25 mouse cellular contexts compared by ENCODE assay signal in the genomic region with DNA sequence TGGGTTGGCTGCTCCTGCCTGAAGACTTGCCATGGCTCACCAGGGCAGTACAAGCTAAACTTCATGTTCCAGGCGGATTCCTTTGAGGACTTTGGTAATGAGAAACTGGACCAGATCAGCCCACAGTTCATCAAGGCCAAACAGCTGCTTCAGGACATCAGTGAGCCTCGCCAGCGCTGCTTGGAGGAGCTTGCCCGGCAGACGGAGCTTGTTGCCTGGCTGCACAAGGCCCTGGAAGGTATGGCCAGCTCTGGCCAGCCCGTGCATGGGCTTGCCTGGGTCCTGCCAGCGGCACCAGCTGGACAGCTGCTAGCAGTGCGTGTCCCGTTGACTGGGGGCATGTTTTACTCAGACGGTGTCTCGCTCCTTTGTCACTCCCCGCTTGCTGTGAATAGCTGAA. TPM values are rescaled to one million over a fixed set of nuclear protein-coding genes. Genes with fewer than 3 reads are reported as not detected.
DNase-seq lines count a peak whose midpoint lies in the region; ATAC-seq and TF ChIP-seq lines count a peak whose summit lies in the region.
"Had no signal": no experiment of that assay in that cellular context is flagged by ENCODE, and none has a peak within 500 bp of the region (broad histone marks: within the 10 kb centered on the region; RNA-seq: fewer than 3 reads in every experiment).

No protein-coding gene starts in this region.

- WGBS in liver, embryonic 12.5 days (ENCODE audit: insufficient replicate concordance): 89% methylated on average over 12 of the region's 12 CpGs
- WGBS in liver, postnatal 0 days (ENCODE audit: insufficient replicate concordance): 91% methylated on average over 12 of the region's 12 CpGs

- H3K9me3 ChIP-seq in liver, embryonic 12.5 days (replicated peaks): no peaks in the 10 kb centered on the region
- no peaks in the 10 kb centered on the region for H3K9me3 ChIP-seq in liver, postnatal 0 days (ENCODE audit: low read length)
- H3K9me3 ChIP-seq: embryonic facial prominence, embryonic 13.5 days; forebrain, embryonic 10.5 days; forebrain, embryonic 15.5 days; heart, embryonic 13.5 days; hindbrain, embryonic 15.5 days; limb, embryonic 10.5 days; limb, embryonic 15.5 days; megakaryocyte, embryonic 14.5 days; midbrain, embryonic 12.5 days; neural tube, embryonic 12.5 days had no signal

- no peak for TF ChIP-seq CTCF in liver, postnatal 0 days (IDR thresholded peaks at IDR 0.05; ENCODE audit: low read depth)

- no peak overlapping the region for H3K4me3 ChIP-seq in liver, embryonic 12.5 days
- H3K4me3 ChIP-seq in liver, postnatal 0 days (ENCODE audit: low read depth, low read length): no peak overlapping the region
- H3K4me3 ChIP-seq: embryonic facial prominence, embryonic 13.5 days; forebrain, embryonic 10.5 days; forebrain, embryonic 15.5 days; heart, embryonic 13.5 days; hindbrain, embryonic 15.5 days; limb, embryonic 10.5 days; limb, embryonic 15.5 days; megakaryocyte, embryonic 14.5 days; midbrain, embryonic 12.5 days; myocyte; neural tube, embryonic 12.5 days had no signal

- TF ChIP-seq EP300 in liver, postnatal 0 days (IDR thresholded peaks at IDR 0.05; ENCODE audit: low read depth): no peak

- H3K27me3 ChIP-seq in liver, embryonic 12.5 days (replicated peaks): no peaks in the 10 kb centered on the region
- no peaks in the 10 kb centered on the region for H3K27me3 ChIP-seq in liver, postnatal 0 days (ENCODE audit: insufficient read depth, low read length)
- H3K27me3 ChIP-seq: embryonic facial prominence, embryonic 13.5 days; forebrain, embryonic 15.5 days; heart, embryonic 13.5 days; hindbrain, embryonic 15.5 days; limb, embryonic 15.5 days; neural tube, embryonic 12.5 days had no signal

- intact Hi-C loops in gastrocnemius, postnatal 36 days (cut with DNase I): no loop called here

- 0 out of 2 replicates have a peak overlapping the region, but pooled peaks have one; percentile 17 for H3K27ac ChIP-seq in liver, embryonic 12.5 days
- H3K27ac ChIP-seq in liver, postnatal 0 days (ENCODE audit: low read depth): no peak overlapping the region
- H3K27ac ChIP-seq: embryonic facial prominence, embryonic 13.5 days; forebrain, embryonic 10.5 days; forebrain, embryonic 15.5 days; heart, embryonic 13.5 days; hindbrain, embryonic 15.5 days; limb, embryonic 10.5 days; limb, embryonic 15.5 days; liver, embryonic 14.5 days; midbrain, embryonic 12.5 days; neural tube, embryonic 12.5 days had no signal

- peaks cover 75% of the 10 kb centered on the region for H3K36me3 ChIP-seq in liver, embryonic 12.5 days
- peaks cover 89% of the 10 kb centered on the region for H3K36me3 ChIP-seq in liver, postnatal 0 days (replicated peaks; ENCODE audit: insufficient read depth, low read length)
- H3K36me3 ChIP-seq: forebrain, embryonic 10.5 days; forebrain, embryonic 15.5 days; hindbrain, embryonic 15.5 days; midbrain, embryonic 12.5 days; neural tube, embryonic 12.5 days had no signal

- H3K9ac ChIP-seq in liver, embryonic 12.5 days: no peak overlapping the region
- no peak overlapping the region for H3K9ac ChIP-seq in liver, postnatal 0 days (replicated peaks)
- H3K9ac ChIP-seq: embryonic facial prominence, embryonic 13.5 days; forebrain, embryonic 15.5 days; heart, embryonic 13.5 days; hindbrain, embryonic 15.5 days; limb, embryonic 15.5 days; liver, embryonic 14.5 days; midbrain, embryonic 12.5 days; neural tube, embryonic 12.5 days had no signal

- peaks cover 61% of the 10 kb centered on the region for H3K4me1 ChIP-seq in liver, embryonic 12.5 days
- peaks cover 10% of the 10 kb centered on the region for H3K4me1 ChIP-seq in liver, postnatal 0 days (ENCODE audit: insufficient read depth)

- ATAC-seq in liver, embryonic 12.5 days: no peak
- no peak for ATAC-seq in liver, postnatal 0 days
- ATAC-seq: forebrain, embryonic 15.5 days; inflammation-experienced regulatory T-cells, adult 6 months had no signal

- no peak for DNase-seq in liver, postnatal 0 days
- peak; percentile 63 to 80 for DNase-seq in gastrocnemius, adult 8-10 months (ENCODE audit: low spot score in 2 of 2)
- peak; percentile 51 to 59 for DNase-seq in gastrocnemius, postnatal 36 days
- peak; percentile 83 for DNase-seq in skeletal muscle tissue, adult 2 months (ENCODE audit: low read depth, low spot score)
- DNase-seq in retina, embryonic 14.5 days (ENCODE audit: low spot score): no peak
- DNase-seq in urinary bladder, adult 2 months (ENCODE audit: low spot score): no peak
- DNase-seq: cerebellum, adult 9-10 months; heart, postnatal 10 days; kidney, adult 11 months; kidney, postnatal 14 days; right cerebral cortex, postnatal 4 days had no signal

- H3K4me2 ChIP-seq in liver, embryonic 12.5 days: no peak overlapping the region
- no peak overlapping the region for H3K4me2 ChIP-seq in liver, postnatal 0 days (ENCODE audit: low read depth, low read length)
- H3K4me2 ChIP-seq: embryonic facial prominence, embryonic 13.5 days; forebrain, embryonic 15.5 days; heart, embryonic 13.5 days; hindbrain, embryonic 15.5 days; limb, embryonic 15.5 days; midbrain, embryonic 12.5 days; neural tube, embryonic 12.5 days had no signal

RNA-seq across cellular contexts. Expression of a gene that starts 38.6 kb away (rescaled TPM):
- 4.0 and 4.6 TPM in 2 replicates for polyA plus RNA-seq in liver, embryonic 12.5 days (2016; fragmentation: Nextera tagmentation; extraction: Ambion mirVana)
- 6.6 and 7.4 TPM in 2 replicates for polyA plus RNA-seq in liver, postnatal 0 days (2015; fragmentation: Nextera tagmentation; extraction: Ambion mirVana)
- total RNA-seq in gastrocnemius, adult 8-10 months (2022): 1 to 10 TPM; 4.5 to 7.0 (median 5.8) TPM
- total RNA-seq in gastrocnemius, postnatal 36 days (2021): 1 to 10 TPM; 4.6 to 4.9 TPM
- 42.4 and 42.5 TPM in 2 replicates for polyA plus RNA-seq in urinary bladder, adult 2 months (2012; rRNA removed)

RNA-seq across cellular contexts. Expression of a gene that starts 59.6 kb away (rescaled TPM):
- polyA plus RNA-seq in liver, embryonic 12.5 days (2016; fragmentation: Nextera tagmentation; extraction: Ambion mirVana): 7.9 and 10.5 TPM in 2 replicates
- 5.2 and 6.4 TPM in 2 replicates for polyA plus RNA-seq in liver, postnatal 0 days (2015; fragmentation: Nextera tagmentation; extraction: Ambion mirVana)
- 1 to 10 TPM; 3.8 to 4.9 (median 4.5) TPM for total RNA-seq in gastrocnemius, adult 8-10 months (2022)
- total RNA-seq in gastrocnemius, postnatal 36 days (2021): 1 to 10 TPM; 3.8 to 3.9 TPM
- 15.7 and 17.7 TPM in 2 replicates for polyA plus RNA-seq in urinary bladder, adult 2 months (2012; rRNA removed)

Comparison
In these comparisons a context has a peak if more than half of its experiments do, and no peak if none do; other contexts are left out.
1. DNase-seq: peak in gastrocnemius, adult 8-10 months (2 of 2), gastrocnemius, postnatal 36 days (2 of 2) and skeletal muscle tissue, adult 2 months (single experiment); none in liver, postnatal 0 days (single experiment), retina, embryonic 14.5 days (single experiment) and urinary bladder, adult 2 months (single experiment).